Mouse (Mus musculus): ENCODE results near the gene Timd4. TPM values are rescaled to one million over a fixed set of nuclear protein-coding genes. Genes with fewer than 3 reads are reported as not detected.

The Timd4 gene
- polyA plus RNA-seq, 1 experiment from 2014 or later, result 0.27 TPM

GRCm38 (mm10) chr11:46868594-46868993 lies 58.0 kb downstream of the Timd4 start:
- Histone ChIP-seq H3K9me3 (no peaks in the 10 kb centered on the region), H3K27ac (replicated peaks) (no peak overlapping the region), H3K36me3 (replicated peaks) (no peaks in the 10 kb centered on the region), H3K4me1 (no peaks in the 10 kb centered on the region), H3K27me3 (replicated peaks; ENCODE audit: low read depth, poor library complexity, severe bottlenecking) (no peaks in the 10 kb centered on the region), H3K4me3 (no peak overlapping the region)
- 81% methylated on average over 7 of the region's 7 CpGs for WGBS
- no peak for DNase-seq (ENCODE audit: low spot score)

- no peaks in the 10 kb centered on the region for H3K36me3 ChIP-seq (replicated peaks)
- WGBS, result 82% methylated on average over 1 of the region's 1 CpGs
- no peaks in the 10 kb centered on the region for H3K4me1 ChIP-seq
- H3K4me3 ChIP-seq, result no peak overlapping the region
- DNase-seq (ENCODE audit: low spot score), result no peak
- no peak overlapping the region for H3K27ac ChIP-seq (replicated peaks)
- H3K27me3 ChIP-seq (replicated peaks; ENCODE audit: low read depth, poor library complexity, severe bottlenecking), result no peaks in the 10 kb centered on the region
- H3K9me3 ChIP-seq, result no peaks in the 10 kb centered on the region
These were observed 65.2 kb downstream of the Timd4 start for GRCm38 (mm10) chr11:46875774-46876173.

GRCm38 (mm10) chr11:46882456-46882855 lies 71.9 kb downstream of the Timd4 start:
- no peaks in the 10 kb centered on the region for H3K4me1 ChIP-seq
- no peaks in the 10 kb centered on the region for H3K9me3 ChIP-seq
- H3K27me3 ChIP-seq (replicated peaks; ENCODE audit: low read depth, poor library complexity, severe bottlenecking), result no peaks in the 10 kb centered on the region
- no peak for DNase-seq (ENCODE audit: low spot score)
- H3K27ac ChIP-seq (replicated peaks), result no peak overlapping the region
- H3K36me3 ChIP-seq (replicated peaks), result no peaks in the 10 kb centered on the region
- WGBS, result 88% methylated on average over 2 of the region's 2 CpGs
- no peak overlapping the region for H3K4me3 ChIP-seq

GRCm38 (mm10) chr11:46889093-46889492 lies 78.5 kb downstream of the Timd4 start:
- H3K9me3 ChIP-seq, result no peaks in the 10 kb centered on the region
- 89% methylated on average over 3 of the region's 3 CpGs for WGBS
- no peak for DNase-seq (ENCODE audit: low spot score)

More at GRCm38 (mm10) chr11:46889093-46889492, 78.5 kb downstream of the Timd4 start:
- Histone ChIP-seq H3K36me3 (replicated peaks) (no peaks in the 10 kb centered on the region), H3K4me1 (no peaks in the 10 kb centered on the region), H3K27me3 (replicated peaks; ENCODE audit: low read depth, poor library complexity, severe bottlenecking) (no peaks in the 10 kb centered on the region), H3K27ac (replicated peaks) (no peak overlapping the region), H3K4me3 (no peak overlapping the region)

Other genes starting within 250 kb of the Timd4 start
- gene BC053393, start 239.3 kb upstream of the Timd4 start, polyA plus RNA-seq (2016; fragmentation: Nextera tagmentation; extraction: Ambion mirVana), result not detected in 2 replicates
- not detected in 2 replicates for gene Dppa1, start 181.5 kb upstream of the Timd4 start, polyA plus RNA-seq (2016; fragmentation: Nextera tagmentation; extraction: Ambion mirVana)
- 0.15 TPM in 1 of 2 replicates, not detected in the other for gene Timd2, start 103.7 kb upstream of the Timd4 start, polyA plus RNA-seq (2016; fragmentation: Nextera tagmentation; extraction: Ambion mirVana)
- not detected in 2 replicates for gene Havcr1, start 75.7 kb upstream of the Timd4 start, polyA plus RNA-seq (2016; fragmentation: Nextera tagmentation; extraction: Ambion mirVana)